11 mouse cellular contexts compared by ENCODE assay signal in genomic region chr10:93915531-93916275, GRCm38 (mm10). TPM values are rescaled to one million over a fixed set of nuclear protein-coding genes. Genes with fewer than 3 reads are reported as not detected.
DNase-seq lines count a peak whose midpoint lies in the region; ATAC-seq lines count a peak whose summit lies in the region.
"Had no signal": no experiment of that assay in that cellular context is flagged by ENCODE, and none has a peak within 500 bp of the region (broad histone marks: within the 10 kb centered on the region; RNA-seq: fewer than 3 reads in every experiment).

No protein-coding gene starts in this region.

- H3K4me2 ChIP-seq in midbrain, embryonic 16.5 days (ENCODE audit: low read length) = peak overlapping the region; percentile 14; the same call in 1 of the 2 replicates
- H3K4me2 ChIP-seq in midbrain, embryonic 13.5 days (replicated peaks) = no peak overlapping the region
- H3K4me2 ChIP-seq in embryonic facial prominence, embryonic 13.5 days = peak overlapping the region; percentile 37
- H3K4me2 ChIP-seq in limb, embryonic 11.5 days (ENCODE audit: low read depth, severe bottlenecking) = peak overlapping the region; percentile 32
- H3K4me2 ChIP-seq: lung, embryonic 15.5 days had no signal

- no peaks in the 10 kb centered on the region for H3K9me3 ChIP-seq in midbrain, embryonic 16.5 days (replicated peaks; ENCODE audit: control insufficient read depth, low read length, poor library complexity, severe bottlenecking)
- H3K9me3 ChIP-seq in midbrain, embryonic 13.5 days = no peaks in the 10 kb centered on the region
- no peaks in the 10 kb centered on the region for H3K9me3 ChIP-seq in embryonic facial prominence, embryonic 13.5 days
- H3K9me3 ChIP-seq in limb, embryonic 11.5 days (ENCODE audit: control insufficient read depth, low read length) = no peaks in the 10 kb centered on the region
- H3K9me3 ChIP-seq: lung, embryonic 15.5 days had no signal

- peak; percentile 51 for DNase-seq in limb, embryonic 11.5 days (ENCODE audit: low spot score)
- DNase-seq in thymus, postnatal 4 days = peak; percentile 50
- no peak for DNase-seq in spleen, postnatal 36 days (ENCODE audit: low spot score in 2 of 2)
- no peak for DNase-seq in embryo, embryonic 10.5 days (ENCODE audit: low spot score)
- DNase-seq: adrenal gland, adult 8-10 months; heart, postnatal 4 days; kidney, postnatal 14 days had no signal

- H3K27me3 ChIP-seq in midbrain, embryonic 16.5 days (ENCODE audit: control insufficient read depth, insufficient read depth, low read depth, low read length) = no peaks in the 10 kb centered on the region
- H3K27me3 ChIP-seq in midbrain, embryonic 13.5 days = no peaks in the 10 kb centered on the region
- H3K27me3 ChIP-seq in embryonic facial prominence, embryonic 13.5 days = no peaks in the 10 kb centered on the region
- H3K27me3 ChIP-seq in limb, embryonic 11.5 days (ENCODE audit: control insufficient read depth, insufficient read depth, low read length) = no peaks in the 10 kb centered on the region
- H3K27me3 ChIP-seq: lung, embryonic 15.5 days had no signal

- 37% methylated on average over 11 of the region's 11 CpGs for WGBS in midbrain, embryonic 16.5 days
- WGBS in midbrain, embryonic 13.5 days = 37% methylated on average over 11 of the region's 11 CpGs
- WGBS in embryonic facial prominence, embryonic 13.5 days = 18% methylated on average over 11 of the region's 11 CpGs
- 35% methylated on average over 11 of the region's 11 CpGs for WGBS in limb, embryonic 11.5 days

- H3K4me3 ChIP-seq in midbrain, embryonic 16.5 days (ENCODE audit: low read depth, low read length) = no peak overlapping the region
- H3K4me3 ChIP-seq in midbrain, embryonic 13.5 days (replicated peaks) = no peak overlapping the region
- no peak overlapping the region for H3K4me3 ChIP-seq in embryonic facial prominence, embryonic 13.5 days
- no peak overlapping the region for H3K4me3 ChIP-seq in limb, embryonic 11.5 days (ENCODE audit: low read depth, low read length)
- H3K4me3 ChIP-seq: lung, embryonic 15.5 days had no signal

- H3K4me1 ChIP-seq in midbrain, embryonic 16.5 days (ENCODE audit: control insufficient read depth, insufficient read depth, low read length) = peaks cover 12% of the 10 kb centered on the region; the same call in 1 of the 2 replicates
- H3K4me1 ChIP-seq in midbrain, embryonic 13.5 days (replicated peaks) = 0 out of 2 replicates have a peak, but pooled peaks cover 5% of the 10 kb centered on the region
- peaks cover 33% of the 10 kb centered on the region for H3K4me1 ChIP-seq in embryonic facial prominence, embryonic 13.5 days
- H3K4me1 ChIP-seq in limb, embryonic 11.5 days (ENCODE audit: control insufficient read depth, insufficient read depth, low read length) = peaks cover 4% of the 10 kb centered on the region; the same call in 1 of the 2 replicates

- H3K36me3 ChIP-seq in midbrain, embryonic 16.5 days (ENCODE audit: control insufficient read depth, insufficient read depth, low read length) = no peaks in the 10 kb centered on the region
- H3K36me3 ChIP-seq in midbrain, embryonic 13.5 days = no peaks in the 10 kb centered on the region
- H3K36me3 ChIP-seq in embryonic facial prominence, embryonic 13.5 days = no peaks in the 10 kb centered on the region
- no peaks in the 10 kb centered on the region for H3K36me3 ChIP-seq in limb, embryonic 11.5 days (ENCODE audit: control insufficient read depth, insufficient read depth, low read length)
- H3K36me3 ChIP-seq: lung, embryonic 15.5 days had no signal

- ATAC-seq in midbrain, embryonic 16.5 days = no peak
- ATAC-seq in midbrain, embryonic 13.5 days = no peak
- 0 out of 2 replicates have a peak, but pooled peaks have one; percentile 27 for ATAC-seq in embryonic facial prominence, embryonic 13.5 days (ENCODE audit: insufficient number of reproducible peaks, insufficient read depth, low FRiP score, low TSS enrichment, low read depth)
- no peak for ATAC-seq in limb, embryonic 11.5 days (ENCODE audit: insufficient number of reproducible peaks, low FRiP score, low TSS enrichment, low read depth)

- no peak overlapping the region for H3K27ac ChIP-seq in midbrain, embryonic 16.5 days (ENCODE audit: low read length)
- no peak overlapping the region for H3K27ac ChIP-seq in midbrain, embryonic 13.5 days
- peak overlapping the region; percentile 60 for H3K27ac ChIP-seq in embryonic facial prominence, embryonic 13.5 days
- H3K27ac ChIP-seq in limb, embryonic 11.5 days (replicated peaks; ENCODE audit: low read depth, low read length) = no peak overlapping the region
- H3K27ac ChIP-seq: lung, embryonic 15.5 days had no signal

- no peak overlapping the region for H3K9ac ChIP-seq in midbrain, embryonic 16.5 days (ENCODE audit: low read depth, low read length)
- no peak overlapping the region for H3K9ac ChIP-seq in midbrain, embryonic 13.5 days (replicated peaks)
- H3K9ac ChIP-seq in embryonic facial prominence, embryonic 13.5 days = peak overlapping the region; percentile 17; the same call in 1 of the 2 replicates
- H3K9ac ChIP-seq in limb, embryonic 11.5 days (ENCODE audit: low read length) = no peak overlapping the region
- H3K9ac ChIP-seq: lung, embryonic 15.5 days had no signal

RNA-seq across cellular contexts. Expression of gene Metap2, which starts 18.8 kb away (rescaled TPM):
- polyA plus RNA-seq in midbrain, embryonic 16.5 days (2015; fragmentation: Nextera tagmentation; extraction: Ambion mirVana) = 147 and 156 TPM in 2 replicates
- polyA plus RNA-seq in midbrain, embryonic 13.5 days (2015; fragmentation: Nextera tagmentation; extraction: Ambion mirVana) = 176 and 179 TPM in 2 replicates
- polyA plus RNA-seq in embryonic facial prominence, embryonic 13.5 days (2015; fragmentation: Nextera tagmentation; extraction: Ambion mirVana) = 197 and 212 TPM in 2 replicates
- 263 and 275 TPM in 2 replicates for polyA plus RNA-seq in limb, embryonic 11.5 days (2014; fragmentation: Nextera tagmentation; extraction: Ambion mirVana)

Comparison
In these comparisons a context has a peak if more than half of its experiments do, and no peak if none do; other contexts are left out.
1. DNase-seq: peak in limb, embryonic 11.5 days (single experiment) and thymus, postnatal 4 days (single experiment); none in spleen, postnatal 36 days (0 of 2) and embryo, embryonic 10.5 days (single experiment).